Comparison of ENCODE assay signal across 8 mouse cellular contexts in the genomic region with DNA sequence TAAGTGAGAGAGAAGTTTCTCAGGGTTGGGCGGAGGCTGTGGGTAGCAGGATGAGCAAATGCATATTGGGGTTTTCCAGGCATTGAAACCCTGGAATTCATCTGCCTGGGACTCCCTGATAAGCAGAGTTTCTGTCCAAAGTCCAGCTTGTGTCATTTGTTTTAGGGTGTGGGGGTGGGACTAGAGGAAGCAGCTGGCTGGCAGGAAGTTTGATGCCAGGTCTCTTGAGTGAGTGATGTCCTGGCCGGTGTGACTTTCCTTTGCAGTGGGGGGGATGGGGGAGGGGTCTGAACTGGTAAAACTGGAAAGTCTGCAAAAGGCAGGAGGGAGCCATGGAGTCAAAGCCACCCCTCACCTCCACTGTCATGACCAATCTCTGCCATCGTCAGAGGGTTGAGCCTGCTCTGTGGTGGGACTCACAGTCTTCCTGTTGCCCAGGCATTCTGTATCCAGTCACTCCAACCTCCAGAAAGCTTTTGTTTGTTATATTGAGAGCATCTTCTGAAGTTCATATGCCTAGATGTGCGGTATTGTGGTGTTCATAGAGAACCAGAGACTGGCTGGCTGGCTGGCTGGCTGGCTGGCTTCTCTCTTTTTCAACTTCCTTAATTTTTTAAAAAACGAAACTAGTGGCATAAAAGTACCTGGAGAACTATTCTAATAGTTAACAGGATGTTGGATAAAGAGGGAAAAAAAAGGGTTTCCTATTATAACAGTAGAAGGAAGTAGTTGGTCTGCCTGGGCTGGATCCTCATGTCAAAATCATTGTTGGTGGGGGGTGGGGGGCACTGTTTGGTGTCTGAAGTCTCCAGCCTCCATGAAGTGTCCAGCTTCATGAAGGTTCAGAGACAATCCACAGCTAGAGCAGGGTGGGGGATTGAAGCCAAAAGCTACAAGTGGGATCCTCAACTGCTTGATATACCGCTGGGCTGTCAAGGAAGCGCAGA. TPM values are rescaled to one million over a fixed set of nuclear protein-coding genes. Genes with fewer than 3 reads are reported as not detected.
DNase-seq lines count a peak whose midpoint lies in the region; ATAC-seq and TF ChIP-seq lines count a peak whose summit lies in the region.

No protein-coding gene starts in this region.

- H3K36me3 ChIP-seq in spleen, adult 2 months (ENCODE audit: control insufficient read depth, insufficient read depth, low read length) = no peaks in the 10 kb centered on the region
- H3K36me3 ChIP-seq in liver, embryonic 14.5 days (replicated peaks; ENCODE audit: control insufficient read depth, insufficient read depth, low read depth) = no peaks in the 10 kb centered on the region

- TF ChIP-seq CTCF in spleen, adult 2 months (IDR thresholded peaks at IDR 0.05; ENCODE audit: extremely low read depth, insufficient read depth, insufficient read length, insufficient replicate concordance) = no peak
- TF ChIP-seq CTCF in liver, embryonic 14.5 days (IDR thresholded peaks at IDR 0.05; ENCODE audit: low read depth) = no peak

- peak overlapping the region; percentile 42 for H3K4me2 ChIP-seq in liver, embryonic 14.5 days (ENCODE audit: low read depth)

- peaks cover 16% of the 10 kb centered on the region for H3K4me1 ChIP-seq in spleen, adult 2 months (ENCODE audit: control insufficient read depth, insufficient read depth, insufficient read length)
- H3K4me1 ChIP-seq in liver, embryonic 14.5 days (replicated peaks; ENCODE audit: control insufficient read depth in 2 of 2, insufficient read depth in 2 of 2, low read length in 1 of 2) = peaks cover 0 to 22% of the 10 kb centered on the region in 2 experiments; a peak in 3 of 4 replicates

- H3K9ac ChIP-seq in liver, embryonic 14.5 days (replicated peaks) = no peak overlapping the region

- TF ChIP-seq EP300 in liver, embryonic 14.5 days (IDR thresholded peaks at IDR 0.05; ENCODE audit: low read depth) = no peak

- H3K27me3 ChIP-seq in spleen, adult 2 months (ENCODE audit: control insufficient read depth, insufficient read depth, low read length) = peaks cover 6% of the 10 kb centered on the region; the same call in 1 of the 2 replicates
- peaks cover 25% of the 10 kb centered on the region for H3K27me3 ChIP-seq in liver, embryonic 14.5 days (ENCODE audit: control insufficient read depth, insufficient read depth, low read length)

- no peak overlapping the region for H3K4me3 ChIP-seq in spleen, adult 2 months (ENCODE audit: extremely low read depth, insufficient read depth, insufficient read length)
- H3K4me3 ChIP-seq in liver, embryonic 14.5 days (ENCODE audit: insufficient read depth in 1 of 2, low read depth in 2 of 2, low read length in 2 of 2) = no peak overlapping the region

- ATAC-seq in liver, embryonic 14.5 days (ENCODE audit: insufficient read depth) = peak; percentile 40; the same call in 1 of the 2 replicates

- DNase-seq in spleen, adult 2 months (ENCODE audit: low read depth in 1 of 2, low spot score in 2 of 2) = no peak
- no peak for DNase-seq in spleen, postnatal 10 days (ENCODE audit: low spot score in 2 of 2)
- peak; percentile 29 for DNase-seq in heart, postnatal 4 days
- peak in 2 of 3 experiments; percentile 22 to 35 for DNase-seq in liver, embryonic 14.5 days (ENCODE audit: low read depth in 3 of 3, low spot score in 3 of 3)
- DNase-seq in yolk sac, embryonic 10.5 days (ENCODE audit: low spot score) = peak; percentile 60
- no peak for DNase-seq in spleen, postnatal 4 days (ENCODE audit: low spot score in 2 of 2)
- DNase-seq in cerebellum, adult 8-10 months = no peak
- no peak for DNase-seq in left cerebral cortex, adult 9 months (ENCODE audit: low spot score in 2 of 2)

- WGBS in spleen, adult 2 months = 17% methylated on average over 7 of the region's 7 CpGs
- 5% methylated on average over 7 of the region's 7 CpGs for WGBS in liver, embryonic 14.5 days (ENCODE audit: insufficient replicate concordance)

- peak overlapping the region; percentile 38 for H3K27ac ChIP-seq in spleen, adult 2 months (ENCODE audit: insufficient read depth, low read length)
- H3K27ac ChIP-seq in liver, embryonic 14.5 days = no peak overlapping the region

- no peak for TF ChIP-seq POLR2A in spleen, adult 2 months (IDR thresholded peaks at IDR 0.05; ENCODE audit: low read depth, low read length)

- H3K9me3 ChIP-seq in liver, embryonic 14.5 days (ENCODE audit: control insufficient read depth, low read length) = no peaks in the 10 kb centered on the region

RNA-seq across cellular contexts. Expression of a gene that starts 4.4 kb away (rescaled TPM):
- 8.8 and 9.6 TPM in 2 replicates for polyA plus RNA-seq in spleen, adult 2 months (2012; rRNA removed)
- 10 to 100 TPM; 57.1 to 58.1 TPM for total RNA-seq in heart, postnatal 4 days (2021)
- polyA plus RNA-seq in liver, embryonic 14.5 days (2012; rRNA removed) = 11.9 TPM in 2 replicates
- polyA plus RNA-seq in liver, embryonic 14.5 days (2014; fragmentation: Nextera tagmentation; extraction: Ambion mirVana) = 13.6 and 14.0 TPM in 2 replicates

RNA-seq across cellular contexts. Expression of a gene that starts 23.1 kb away (rescaled TPM):
- 3.1 and 4.1 TPM in 2 replicates for polyA plus RNA-seq in spleen, adult 2 months (2012; rRNA removed)
- total RNA-seq in heart, postnatal 4 days (2021) = 1 to 10 TPM; 1.1 to 1.7 TPM
- polyA plus RNA-seq in liver, embryonic 14.5 days (2012; rRNA removed) = 0.60 and 0.90 TPM in 2 replicates
- 0.19 and 0.75 TPM in 2 replicates for polyA plus RNA-seq in liver, embryonic 14.5 days (2014; fragmentation: Nextera tagmentation; extraction: Ambion mirVana)

RNA-seq across cellular contexts. Expression of a gene that starts 30.6 kb away (rescaled TPM):
- 130 and 132 TPM in 2 replicates for polyA plus RNA-seq in spleen, adult 2 months (2012; rRNA removed)
- total RNA-seq in heart, postnatal 4 days (2021) = 10 to 100 TPM; 53.4 to 54.3 TPM
- polyA plus RNA-seq in liver, embryonic 14.5 days (2012; rRNA removed) = 13.4 and 16.9 TPM in 2 replicates
- 15.0 and 18.9 TPM in 2 replicates for polyA plus RNA-seq in liver, embryonic 14.5 days (2014; fragmentation: Nextera tagmentation; extraction: Ambion mirVana)

RNA-seq across cellular contexts. Expression of a gene that starts 53.0 kb away (rescaled TPM):
- 79.5 and 88.3 TPM in 2 replicates for polyA plus RNA-seq in spleen, adult 2 months (2012; rRNA removed)
- 1 to 10 TPM in 1 of 2 experiments, under 1 TPM in 1; 0.90 to 1.5 TPM for total RNA-seq in heart, postnatal 4 days (2021)
- polyA plus RNA-seq in liver, embryonic 14.5 days (2012; rRNA removed) = 2.2 and 3.0 TPM in 2 replicates
- polyA plus RNA-seq in liver, embryonic 14.5 days (2014; fragmentation: Nextera tagmentation; extraction: Ambion mirVana) = 1.8 and 1.9 TPM in 2 replicates

Comparison
In these comparisons a context has a peak if more than half of its experiments do, and no peak if none do; other contexts are left out.
1. DNase-seq: peak in heart, postnatal 4 days (single experiment), liver, embryonic 14.5 days (2 of 3) and yolk sac, embryonic 10.5 days (single experiment); none in spleen, adult 2 months (0 of 2), spleen, postnatal 10 days (0 of 2), spleen, postnatal 4 days (0 of 2), cerebellum, adult 8-10 months (single experiment) and left cerebral cortex, adult 9 months (0 of 2).